Mouse (Mus musculus): Measurements from ENCODE around the gene Lin37.

Lin37 gene

DNA sequence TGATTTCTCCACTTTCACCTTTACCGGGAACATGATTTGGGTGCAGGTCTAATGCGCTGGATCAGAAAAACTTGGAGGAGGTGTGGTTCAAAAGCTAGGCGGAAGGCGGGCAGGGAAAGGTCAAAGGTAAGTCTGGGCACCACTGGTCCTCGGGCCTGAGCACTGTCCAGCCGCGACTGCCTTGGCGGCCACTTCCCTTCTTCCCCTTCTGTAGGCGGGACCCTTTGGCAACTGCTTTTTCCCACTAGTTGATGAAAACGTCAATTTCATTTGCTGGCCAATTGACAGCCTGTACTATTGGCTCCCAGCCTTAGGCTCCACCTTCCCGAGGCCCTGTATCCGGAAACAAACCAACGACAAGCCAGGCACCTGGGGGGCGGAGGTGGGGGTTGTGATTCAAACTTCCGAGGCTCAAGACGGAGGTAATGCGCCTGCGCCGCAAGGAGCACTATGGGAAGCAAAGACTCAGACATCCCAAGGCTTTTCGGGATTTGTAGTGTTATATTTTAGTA, at the start of gene Lin37:
Gene Lin37 (minus strand): TSS at position 396 of the 512 bp plus-strand sequence.
- DNase-seq (ENCODE audit: inconsistent age in 2 of 2, low spot score in 1 of 2), result peak; percentile 98 to 99

DNA sequence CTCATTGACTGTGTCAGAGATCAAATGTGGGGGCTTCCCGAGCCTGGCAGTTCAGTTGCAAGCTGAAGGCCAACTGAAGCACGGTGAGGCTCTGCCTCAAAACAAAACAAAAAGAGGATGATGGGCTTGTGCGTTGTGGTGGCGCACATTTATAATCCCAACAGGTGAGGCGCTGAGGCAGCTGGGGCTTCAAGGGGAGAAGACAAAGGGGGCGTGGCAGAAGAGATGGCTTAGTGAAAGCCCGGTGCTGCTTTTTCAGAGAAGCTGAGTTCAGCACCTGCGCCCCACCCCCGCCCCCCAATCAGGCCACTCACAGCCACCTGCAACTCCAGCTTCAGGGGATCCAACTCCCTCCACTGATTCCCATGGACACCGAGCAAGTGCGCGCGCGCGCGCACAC, 48.8 kb upstream of the Lin37 start:
- DNase-seq (ENCODE audit: inconsistent age in 2 of 2, low spot score in 1 of 2), result no peak

DNA sequence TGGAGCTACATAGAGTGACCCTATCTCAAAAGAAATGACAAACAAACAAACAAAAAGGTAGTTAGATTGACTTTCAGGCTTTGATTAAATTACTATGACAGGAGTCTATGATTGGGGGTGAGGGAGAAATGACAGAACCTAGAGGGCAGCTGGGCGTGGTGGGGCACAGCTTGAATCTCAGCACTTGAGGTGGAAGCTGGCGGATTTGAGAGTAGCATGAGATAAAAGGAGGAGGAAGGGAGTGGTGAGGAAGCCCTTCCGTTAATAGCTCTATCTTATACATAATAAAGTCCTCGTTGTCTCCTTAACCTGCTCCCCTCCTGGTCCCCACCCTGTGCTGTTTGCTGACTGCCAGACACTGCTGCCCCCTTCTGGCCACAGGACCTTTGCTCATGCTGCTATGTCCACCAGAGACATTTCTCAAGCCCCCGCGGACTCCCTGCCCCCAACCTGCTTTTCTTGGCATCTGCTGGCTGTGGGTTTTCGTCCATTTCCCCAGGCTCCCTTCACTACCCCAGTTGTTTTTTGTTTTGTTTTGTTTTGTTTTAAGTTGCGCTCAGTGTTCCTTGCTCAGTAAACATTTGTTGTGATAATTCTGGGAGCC, 48.2 kb upstream of the Lin37 start:
- peak in 1 of 2 experiments; percentile 76 for DNase-seq (ENCODE audit: inconsistent age in 2 of 2, low spot score in 1 of 2)

DNA sequence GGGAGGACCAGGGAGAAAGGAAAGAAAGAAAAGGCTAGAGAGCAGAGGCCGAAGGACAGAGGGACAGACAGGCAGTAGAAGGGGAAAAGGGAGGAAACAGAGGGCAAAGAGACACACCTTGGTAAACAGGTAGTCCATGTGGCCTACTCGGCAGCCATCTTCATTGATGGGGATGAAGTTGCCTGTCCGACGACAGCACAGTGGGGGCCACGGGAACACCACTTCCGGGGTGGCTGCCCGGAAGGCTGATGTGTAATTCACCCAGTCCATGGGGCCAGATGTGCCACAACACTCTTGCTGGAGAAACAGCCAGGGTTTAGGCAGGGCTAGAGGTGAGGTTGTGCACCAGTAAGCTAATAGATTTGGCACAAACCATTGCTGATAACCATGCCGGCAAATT, 45.3 kb upstream of the Lin37 start:
- no peak for DNase-seq (ENCODE audit: inconsistent age in 2 of 2, low spot score in 1 of 2)

DNA sequence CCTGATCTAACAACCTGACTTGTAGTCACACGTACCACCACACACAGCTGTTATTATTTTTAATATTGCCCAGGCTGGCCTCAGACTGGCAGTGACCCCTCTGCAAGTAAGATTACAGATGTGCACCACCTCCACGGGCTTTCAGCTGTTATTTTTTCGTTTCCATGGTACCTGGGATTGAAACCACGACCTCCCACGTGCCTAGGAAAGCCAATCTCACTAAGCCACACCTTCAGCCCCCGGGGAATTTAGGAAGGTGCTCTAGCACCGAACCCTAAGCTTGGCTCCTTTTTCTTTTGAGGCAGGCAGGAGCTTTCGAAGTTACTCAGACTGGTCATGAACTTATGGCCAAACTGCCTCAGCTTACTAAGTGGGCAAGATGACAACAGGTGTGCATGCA, 44.8 kb upstream of the Lin37 start:
- no peak for DNase-seq (ENCODE audit: inconsistent age in 2 of 2, low spot score in 1 of 2)

DNA sequence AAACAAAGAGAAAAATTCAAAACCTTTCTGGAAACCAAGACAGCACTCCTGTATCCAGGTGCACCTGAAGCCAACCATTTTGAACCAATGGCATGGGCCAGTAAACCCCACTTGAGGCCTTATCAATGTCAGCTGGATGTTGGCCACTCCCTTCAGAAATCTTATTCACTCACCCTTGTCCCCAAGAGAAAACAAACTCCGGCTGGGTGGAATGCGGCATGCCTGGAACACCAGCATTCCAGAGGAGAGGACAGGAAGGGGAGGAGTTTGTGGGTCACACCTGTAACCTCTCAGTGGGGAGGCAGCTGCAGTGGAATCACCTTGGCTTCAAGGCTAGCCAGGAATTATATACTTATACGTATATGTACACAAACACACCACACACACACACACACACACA, 42.9 kb upstream of the Lin37 start:
- DNase-seq (ENCODE audit: inconsistent age in 2 of 2, low spot score in 1 of 2), result no peak

DNA sequence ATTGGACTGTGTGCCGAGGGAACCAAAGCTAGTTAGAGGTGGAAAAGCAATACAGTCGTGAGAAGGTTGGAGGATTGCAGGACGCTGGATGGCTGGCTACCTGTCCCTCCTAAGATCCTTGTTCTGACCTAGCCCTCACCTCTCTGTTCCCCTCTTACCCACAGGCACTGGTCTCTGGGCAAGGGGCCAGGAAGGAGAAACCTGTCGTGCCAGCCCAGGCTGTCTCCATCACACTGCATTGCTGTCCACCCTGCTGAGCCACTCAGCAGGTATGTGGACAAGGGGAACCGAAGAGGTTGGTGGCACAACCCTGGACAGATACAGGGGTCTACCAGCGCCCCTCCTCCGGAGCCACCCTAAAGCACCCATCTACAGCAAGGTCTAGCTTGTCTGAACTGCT, 41.0 kb upstream of the Lin37 start:
- no peak for DNase-seq (ENCODE audit: inconsistent age in 2 of 2, low spot score in 1 of 2)

DNA sequence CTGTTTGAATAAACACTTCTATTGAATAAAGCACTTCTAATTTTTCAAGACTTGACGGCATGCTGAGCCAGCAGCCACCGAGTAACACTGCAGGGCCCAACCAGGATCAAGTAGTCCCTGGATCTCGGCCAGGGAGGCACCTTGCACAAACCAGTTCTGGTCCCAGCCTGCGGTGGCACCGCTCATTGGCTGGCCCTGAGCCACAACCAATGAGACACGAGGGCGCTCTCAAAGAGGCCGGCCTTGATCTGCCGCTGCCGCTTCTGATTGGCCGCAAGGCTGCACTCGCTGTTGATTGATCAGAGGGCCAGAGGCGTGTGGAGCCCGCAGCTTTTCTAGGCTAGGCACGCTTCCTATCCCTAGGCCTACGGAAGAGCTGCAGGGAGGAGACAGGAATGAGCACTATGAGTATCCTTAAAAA, 40.3 kb upstream of the Lin37 start:
- DNase-seq (ENCODE audit: inconsistent age in 2 of 2, low spot score in 1 of 2), result peak; percentile 95 to 96

DNA sequence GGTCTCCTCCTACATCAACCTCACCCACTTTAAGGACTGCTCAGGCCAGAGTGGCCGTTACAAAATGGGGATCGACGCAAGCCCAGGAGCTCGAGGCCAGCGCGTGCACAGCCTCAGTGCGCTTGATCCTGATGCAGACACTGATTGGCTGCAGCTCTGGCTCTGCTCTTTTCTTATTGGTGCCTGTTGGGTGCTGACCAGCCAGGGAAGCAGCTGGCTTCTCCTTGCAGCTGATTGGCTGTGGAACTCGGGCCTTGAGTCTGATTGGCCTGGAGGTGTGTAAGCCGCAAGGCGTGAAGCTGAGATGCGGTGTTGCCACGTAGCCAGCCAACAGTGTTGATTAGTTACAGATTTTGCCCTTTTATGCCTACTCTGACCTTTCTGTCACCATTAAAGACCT, 39.1 kb upstream of the Lin37 start, which contains the start of gene Zbtb32:
Gene Zbtb32 (minus strand): TSS at position 124 of the 400 bp plus-strand sequence.
- no peak for DNase-seq (ENCODE audit: inconsistent age in 2 of 2, low spot score in 1 of 2)

DNA sequence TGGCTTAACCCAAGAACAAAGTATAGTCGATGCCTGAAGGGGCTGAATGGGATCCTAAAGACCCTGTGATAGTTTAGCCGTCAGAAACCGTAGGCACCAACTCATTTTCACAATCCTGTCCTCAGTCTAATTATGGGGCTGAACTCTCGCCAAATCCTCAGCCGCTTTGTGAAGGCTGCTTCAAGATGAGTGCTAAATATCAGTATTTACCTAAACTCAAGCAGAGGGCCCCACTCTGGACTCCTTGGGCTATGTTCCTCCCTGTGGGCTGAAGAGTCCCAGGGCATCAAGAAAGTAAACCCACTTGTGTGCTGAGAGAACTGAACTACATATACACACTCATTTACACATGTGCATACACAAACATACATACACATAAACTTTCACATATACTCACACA, 37.2 kb upstream of the Lin37 start:
- DNase-seq (ENCODE audit: inconsistent age in 2 of 2, low spot score in 1 of 2), result no peak

DNA sequence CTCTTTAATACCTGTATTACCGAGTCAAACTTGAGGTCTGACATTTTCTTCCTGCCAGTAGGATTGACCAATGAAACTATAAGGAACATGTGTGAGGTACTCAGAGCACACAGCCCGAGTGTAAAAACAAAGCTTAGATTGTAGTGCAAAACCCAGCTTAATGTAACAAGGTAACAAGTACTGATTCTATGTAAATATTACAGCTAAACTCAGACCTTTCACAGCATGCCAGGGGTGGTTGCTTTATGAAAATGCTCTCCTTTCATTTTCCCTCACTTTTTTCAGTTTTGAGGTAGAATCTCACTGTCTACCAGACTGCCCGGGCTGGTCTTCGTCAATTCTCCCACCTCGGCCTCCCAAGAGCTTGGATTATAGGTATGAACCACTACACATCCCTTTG, 36.5 kb upstream of the Lin37 start:
- DNase-seq (ENCODE audit: inconsistent age in 2 of 2, low spot score in 1 of 2), result no peak

DNA sequence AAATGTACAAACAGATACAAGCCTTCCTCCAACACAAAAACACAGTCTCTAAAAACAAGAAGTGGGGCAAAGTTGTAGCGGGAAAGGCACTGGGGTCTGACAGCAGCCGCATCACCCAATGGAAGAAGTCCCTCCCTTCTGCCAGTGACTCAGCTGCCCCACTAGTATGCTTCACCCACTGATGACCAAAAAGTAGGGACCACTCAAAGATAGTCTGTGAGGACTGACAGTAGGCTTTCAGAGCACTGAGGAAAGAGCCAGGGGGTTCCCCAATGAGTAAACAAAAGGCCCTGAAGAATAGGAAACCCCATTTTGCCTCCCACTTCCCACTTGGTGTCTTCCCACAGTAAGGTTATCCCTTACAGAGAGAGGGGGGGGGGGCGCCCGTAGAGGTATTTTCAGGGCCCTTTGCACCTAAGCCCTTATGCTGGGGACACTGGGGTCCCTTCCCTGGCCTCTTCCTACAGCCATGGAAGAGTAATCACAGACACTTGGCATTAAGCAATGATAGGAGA, 34.9 kb upstream of the Lin37 start:
- DNase-seq (ENCODE audit: inconsistent age in 2 of 2, low spot score in 1 of 2), result no peak

DNA sequence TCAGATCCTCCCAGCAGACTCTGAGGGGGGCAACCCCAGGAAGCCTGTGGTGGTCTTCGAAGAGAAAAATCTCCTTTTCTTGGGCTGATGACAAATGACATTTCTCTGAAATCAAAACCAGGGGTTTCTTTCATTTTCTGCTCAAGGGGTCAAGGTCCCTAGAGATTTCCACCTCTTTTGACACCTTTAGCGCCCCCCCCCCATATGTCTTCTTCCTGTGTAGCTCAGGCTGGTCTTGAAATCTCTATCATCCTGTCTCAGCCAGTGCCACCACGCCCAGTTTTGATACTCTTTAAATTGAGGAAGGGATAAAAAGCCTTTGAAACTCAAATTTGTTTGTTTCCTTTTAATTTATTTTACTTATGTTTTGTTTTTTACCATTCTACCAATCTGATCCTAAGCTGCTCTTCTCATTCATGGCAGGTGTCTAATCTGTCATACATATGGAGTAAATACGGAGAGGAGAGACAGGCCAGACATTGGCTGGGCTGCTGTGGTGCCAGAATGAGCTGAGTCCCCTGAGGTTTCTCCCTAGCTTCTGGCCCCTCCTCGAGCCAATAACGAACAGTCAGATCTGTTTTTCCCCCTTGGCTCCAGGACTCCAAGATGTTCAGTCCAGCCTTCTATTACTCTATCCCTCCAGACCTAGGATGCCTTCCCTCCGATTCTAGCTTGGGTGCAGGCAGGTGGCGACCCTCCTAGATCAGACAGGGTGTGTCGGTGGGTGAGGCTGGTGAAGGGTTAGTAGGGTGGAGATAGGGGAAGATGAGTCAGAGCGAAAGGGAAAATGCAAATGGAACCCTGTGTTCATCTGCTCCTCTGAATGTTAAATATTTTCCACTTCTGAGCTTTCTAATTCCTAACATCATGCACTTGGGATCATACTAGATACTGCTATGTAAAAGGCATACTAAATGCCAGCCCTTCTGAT, 34.2 kb upstream of the Lin37 start:
- DNase-seq (ENCODE audit: inconsistent age in 2 of 2, low spot score in 1 of 2), result no peak

DNA sequence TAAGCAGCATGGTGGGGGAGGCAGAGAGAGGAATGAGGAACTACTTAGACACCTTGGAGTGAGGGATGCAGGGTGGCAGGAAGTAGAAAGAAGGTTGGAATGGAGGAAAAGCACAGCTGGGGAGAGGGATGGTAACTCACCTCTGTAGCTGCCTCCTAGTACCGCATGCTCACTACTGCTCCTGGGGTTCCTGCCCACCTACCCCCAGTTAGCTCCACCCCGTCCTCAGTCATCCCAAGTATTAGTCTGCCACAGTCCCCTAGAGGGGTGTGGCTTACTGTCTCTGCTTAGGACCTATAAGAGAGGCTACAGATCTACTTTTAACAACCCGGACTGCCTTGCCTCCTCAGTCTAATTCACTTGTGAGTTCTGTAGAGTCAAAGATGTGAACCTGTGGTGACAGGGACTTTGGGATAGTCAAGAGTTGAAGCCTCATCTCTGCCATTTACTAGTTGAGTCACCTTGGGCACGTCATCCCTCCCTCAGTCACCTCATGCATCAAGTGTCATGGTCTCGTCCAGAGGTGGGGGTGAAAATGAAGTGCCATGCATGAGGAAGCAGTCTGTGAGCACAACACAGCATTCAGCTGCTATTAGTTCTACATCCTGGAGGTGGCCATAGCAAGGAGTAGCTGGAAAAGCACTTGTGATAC, 33.3 kb upstream of the Lin37 start:
- peak in 1 of 2 experiments; percentile 69 for DNase-seq (ENCODE audit: inconsistent age in 2 of 2, low spot score in 1 of 2)

DNA sequence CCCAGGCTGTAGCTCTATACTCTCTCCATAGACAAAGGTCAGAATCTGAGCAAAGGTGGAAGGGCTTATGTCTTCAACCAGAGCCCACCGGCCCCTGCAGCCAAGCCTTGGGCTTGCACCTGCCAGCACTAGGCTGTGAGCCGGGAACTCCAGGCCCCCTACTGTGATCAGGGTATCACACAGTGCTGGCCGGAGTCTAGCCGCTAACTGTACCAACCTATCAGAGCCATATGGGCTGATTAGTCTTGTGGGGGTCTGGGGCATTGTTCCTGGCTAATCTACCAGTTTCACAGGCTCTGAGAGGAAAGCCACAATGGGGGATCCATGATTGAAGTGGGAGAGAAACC, 31.9 kb upstream of the Lin37 start:
- DNase-seq (ENCODE audit: inconsistent age in 2 of 2, low spot score in 1 of 2), result no peak

DNA sequence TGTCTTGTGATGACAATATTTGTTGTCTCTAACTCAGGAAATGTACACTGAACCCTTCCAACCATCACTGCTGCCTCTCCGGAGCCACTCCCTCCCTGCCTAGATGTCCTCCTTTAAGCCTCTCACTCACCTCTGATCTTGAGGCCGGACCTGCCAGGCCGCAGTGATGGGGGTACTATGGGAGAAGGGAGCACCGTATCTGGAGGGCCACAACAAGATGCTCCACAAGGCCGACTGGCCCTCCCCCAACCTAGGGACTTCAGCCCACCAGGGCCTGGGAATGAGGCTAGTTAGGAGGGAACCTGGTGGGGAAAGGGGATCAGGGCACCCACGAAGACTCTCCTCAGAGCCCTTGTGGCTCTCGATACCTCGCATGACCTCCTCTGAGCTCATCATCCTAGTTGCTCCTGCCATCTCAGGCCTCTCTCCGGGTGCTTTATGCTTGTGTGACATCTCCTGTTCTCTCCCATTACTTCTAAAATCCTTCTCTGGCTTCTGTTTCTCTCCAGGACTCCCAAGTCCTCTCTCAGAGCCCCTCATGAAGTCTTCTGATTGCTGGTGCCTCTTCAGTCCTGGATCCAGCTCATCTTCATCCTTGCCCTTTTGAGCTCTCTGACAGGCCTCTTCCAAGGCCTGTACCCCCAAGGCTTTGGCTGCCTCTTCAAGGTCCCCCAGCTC, 31.4 kb upstream of the Lin37 start:
- peak in 1 of 2 experiments; percentile 67 for DNase-seq (ENCODE audit: inconsistent age in 2 of 2, low spot score in 1 of 2)

DNA sequence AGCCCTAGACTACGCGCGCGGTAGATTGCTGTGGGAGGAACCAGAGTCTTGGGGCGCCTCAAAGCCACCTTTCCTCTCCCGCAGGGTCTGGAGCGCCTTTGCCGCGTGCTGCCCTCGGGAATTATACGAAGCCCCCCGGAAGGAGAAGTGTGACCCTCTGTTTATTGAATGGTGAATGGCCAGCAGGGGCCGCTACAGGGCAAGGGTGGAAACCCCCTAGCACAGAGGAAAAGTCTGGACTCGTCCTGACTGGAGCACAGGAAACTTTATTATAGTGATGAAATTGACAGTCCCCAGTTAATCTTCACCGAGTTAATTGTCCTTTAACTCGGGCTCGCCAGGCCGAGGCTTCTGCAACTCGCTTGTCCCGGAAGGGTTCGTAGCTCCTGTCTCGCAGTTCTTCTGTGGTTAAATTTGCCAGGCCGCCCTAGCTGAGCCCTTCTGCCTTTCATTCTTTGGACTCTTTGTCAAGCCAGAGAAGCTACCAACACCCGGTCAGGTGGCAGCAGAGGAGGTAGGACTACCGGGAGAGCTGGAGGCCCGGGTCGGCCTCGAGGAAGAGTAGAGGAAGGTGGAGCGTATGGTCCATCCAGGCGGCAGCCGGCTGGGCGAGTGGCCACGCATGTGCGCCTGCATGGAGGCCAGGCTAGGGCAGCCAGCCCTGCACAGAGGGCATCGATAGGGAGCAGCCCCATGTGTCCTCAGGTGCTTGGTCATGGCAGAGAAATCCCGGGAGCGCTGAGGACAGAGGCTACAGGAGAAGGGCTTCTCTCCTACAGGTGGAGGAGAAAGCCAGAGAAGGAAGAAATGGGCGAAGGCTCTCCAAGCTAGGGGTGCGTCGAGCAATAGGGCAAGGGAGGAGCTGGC, 30.0 kb upstream of the Lin37 start:
- peak; percentile 87 to 96 for DNase-seq (ENCODE audit: inconsistent age in 2 of 2, low spot score in 1 of 2)

DNA sequence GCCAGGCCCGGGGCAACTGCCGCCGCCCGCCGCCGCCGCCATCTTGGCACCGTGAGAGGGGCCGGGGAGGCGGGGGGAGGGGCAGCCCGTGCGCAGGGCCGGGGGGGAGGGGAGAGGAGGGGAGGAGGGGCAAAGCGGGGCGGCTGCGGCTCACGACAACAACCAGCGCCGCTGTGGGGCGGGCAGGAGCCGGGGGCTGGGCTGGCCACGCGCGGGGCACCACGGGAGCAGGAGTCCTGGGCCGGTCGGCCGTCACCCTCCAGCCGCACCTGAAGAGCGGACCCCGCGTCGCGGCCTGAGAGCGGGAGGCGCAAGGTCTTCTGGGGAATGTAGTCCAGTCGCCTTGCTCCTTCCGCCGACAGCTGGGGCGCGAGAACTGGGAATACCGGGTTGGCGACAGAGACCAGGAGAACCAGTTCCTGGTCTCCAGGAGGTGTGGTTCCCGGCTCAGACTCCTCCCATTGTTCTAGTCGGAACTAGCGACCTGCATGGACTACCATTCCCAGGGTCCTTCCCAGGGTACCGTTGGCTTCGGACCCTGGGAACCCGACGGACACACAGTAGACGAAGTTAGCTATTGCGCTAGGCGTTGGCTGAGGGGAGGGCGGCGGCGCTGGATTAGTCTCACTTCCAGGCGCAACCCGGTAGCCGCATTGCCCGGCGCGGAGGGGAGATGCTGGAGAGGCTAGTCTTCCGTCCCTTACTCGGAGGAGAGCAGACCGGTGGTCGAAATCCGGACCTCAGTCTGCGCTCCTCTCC, 29.2 kb upstream of the Lin37 start, which contains the start of gene Kmt2b:
Gene Kmt2b (minus strand): TSS at position 51 of the 759 bp plus-strand sequence.
- peak; percentile 99 for DNase-seq (ENCODE audit: inconsistent age in 2 of 2, low spot score in 1 of 2)
